Mouse (Mus musculus): Measurements from ENCODE around the gene Tmc7. TPM values are rescaled to one million over a fixed set of nuclear protein-coding genes. Genes with fewer than 3 reads are reported as not detected.

Gene Tmc7
- polyA plus RNA-seq, 1 experiment from 2014 or later = 8.4 TPM

DNA sequence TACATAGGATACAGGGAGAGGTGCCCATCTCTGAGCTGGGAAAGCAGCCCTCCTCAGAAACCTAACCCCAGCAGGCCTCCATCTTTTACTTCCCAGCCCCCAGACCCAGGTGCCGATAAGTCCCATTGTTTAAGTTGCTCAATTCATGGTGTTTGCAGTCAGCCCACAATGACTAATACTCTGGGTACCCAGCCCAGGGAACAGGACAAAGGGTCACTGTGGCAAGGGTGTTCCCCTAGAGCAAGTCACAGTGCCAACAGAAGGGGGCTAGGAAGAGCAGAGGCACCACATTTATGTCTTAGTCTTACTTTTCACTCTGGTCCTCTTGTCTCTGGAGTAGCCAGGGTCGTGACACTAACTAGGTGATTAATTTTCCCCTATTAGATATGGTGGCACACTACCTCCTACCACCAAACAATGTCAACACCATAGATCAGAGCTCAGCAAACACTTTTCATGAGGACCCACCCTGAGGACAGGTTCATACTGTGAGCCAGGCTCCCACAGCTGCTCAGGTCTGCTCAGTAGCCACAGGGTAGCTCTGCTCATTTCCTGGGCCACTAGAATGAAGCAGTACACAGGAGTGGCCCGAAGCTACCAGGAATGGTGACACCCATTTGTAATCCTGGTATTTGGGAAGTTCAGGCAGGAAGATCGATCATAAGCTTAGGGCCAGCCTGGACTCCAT is 89.5 kb downstream of the Tmc7 start:
- Histone ChIP-seq H3K9ac (no peak overlapping the region), H3K27me3 (replicated peaks) (peaks cover 8% of the 10 kb centered on the region), H3K9me3 (no peaks in the 10 kb centered on the region), H3K4me3 (replicated peaks) (no peak overlapping the region), H3K4me2 (no peak overlapping the region), H3K27ac (peak overlapping the region; percentile 11; the same call in 1 of the 2 replicates), H3K4me1 (peaks cover 18% of the 10 kb centered on the region), H3K36me3 (0 out of 2 replicates have a peak, but pooled peaks cover 3% of the 10 kb centered on the region)
- peak; percentile 31; the same call in 1 of the 2 replicates for ATAC-seq (ENCODE audit: insufficient read depth, low FRiP score, low read depth)
- WGBS = 72% methylated on average over 4 of the region's 4 CpGs

DNA sequence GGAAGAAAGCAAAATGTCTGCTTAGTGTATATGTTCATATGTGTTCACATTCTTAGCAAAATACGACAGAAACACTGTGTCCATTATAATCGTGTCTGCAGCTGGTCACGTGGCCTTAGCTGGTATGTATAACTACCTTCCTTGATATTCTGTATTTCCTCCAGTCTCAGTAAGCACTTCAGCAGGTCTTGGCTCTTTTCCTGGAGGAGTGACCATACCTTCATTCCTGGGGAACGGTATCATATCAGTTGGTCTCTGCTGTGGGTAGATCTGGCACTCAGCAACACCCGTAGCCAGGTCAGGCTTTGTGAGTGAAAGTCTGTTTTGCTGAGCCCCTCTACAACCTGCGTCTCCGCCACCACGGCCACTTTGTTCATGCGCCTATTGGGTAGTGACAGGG is 90.6 kb downstream of the Tmc7 start:
- H3K4me1 ChIP-seq = peaks cover 28% of the 10 kb centered on the region
- H3K4me3 ChIP-seq (replicated peaks) = no peak overlapping the region
- ATAC-seq (ENCODE audit: insufficient read depth, low FRiP score, low read depth) = no peak
- no peaks in the 10 kb centered on the region for H3K9me3 ChIP-seq
- no peak overlapping the region for H3K27ac ChIP-seq
- 83% methylated on average over 9 of the region's 9 CpGs for WGBS
- peaks cover 11% of the 10 kb centered on the region; the same call in 1 of the 2 replicates for H3K36me3 ChIP-seq
- H3K9ac ChIP-seq = no peak overlapping the region
- peaks cover 12% of the 10 kb centered on the region for H3K27me3 ChIP-seq (replicated peaks)
- no peak overlapping the region for H3K4me2 ChIP-seq

DNA sequence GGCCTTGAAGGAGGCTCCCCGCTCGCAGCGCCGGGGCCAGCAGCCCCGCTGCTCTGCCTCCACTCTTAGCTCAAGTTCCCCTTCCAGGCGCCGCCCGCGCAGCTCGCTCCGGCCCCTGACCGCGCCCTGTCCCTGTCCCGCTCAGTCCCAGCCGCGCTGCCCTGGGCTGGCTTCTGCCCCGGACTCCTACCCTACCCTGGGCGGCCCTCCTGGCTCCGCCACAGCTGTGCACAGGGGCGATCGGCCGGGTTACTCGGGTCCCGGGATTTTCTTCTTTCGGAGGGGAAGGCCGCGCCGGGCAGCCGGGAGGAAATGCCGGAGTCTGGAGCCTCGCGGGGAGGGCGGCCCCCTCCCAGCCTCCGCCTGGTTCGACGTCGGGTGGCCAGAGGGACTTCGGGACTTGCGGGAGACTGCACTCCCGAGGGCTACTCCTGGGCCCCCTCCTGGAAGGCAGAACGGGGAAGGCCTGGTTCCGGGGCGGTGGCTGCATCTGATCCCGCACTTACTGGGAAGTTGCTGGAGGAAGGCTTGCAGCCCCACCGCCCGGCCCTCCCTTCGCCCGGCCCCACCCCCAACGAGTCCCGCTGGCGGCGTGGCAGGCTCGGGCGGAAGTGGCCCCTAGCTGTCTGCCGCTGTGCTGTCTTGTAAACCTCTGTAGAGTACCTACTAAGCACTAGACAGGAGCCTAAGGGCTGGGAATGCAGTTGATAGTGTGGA is 92.9 kb downstream of the Tmc7 start, which contains the start of gene Itpripl2:
Gene Itpripl2, minus strand, starts transcription at position 545 of the 717 bp plus-strand sequence.
- under 1% methylated on average over 51 of the region's 55 CpGs for WGBS
- peak; percentile 78 for ATAC-seq (ENCODE audit: insufficient read depth, low FRiP score, low read depth)
- Histone ChIP-seq H3K4me2 (peak within 1 kb of the TSS; percentile 85), H3K9me3 (no peaks in the 10 kb centered on the region), H3K36me3 (peaks cover 11% of the 10 kb centered on the region; the same call in 1 of the 2 replicates), H3K27me3 (replicated peaks) (peaks cover 12% of the 10 kb centered on the region), H3K4me3 (replicated peaks) (peak within 1 kb of the TSS; percentile 75), H3K9ac (peak within 1 kb of the TSS; percentile 85), H3K27ac (peak within 1 kb of the TSS; percentile 92), H3K4me1 (peaks cover 32% of the 10 kb centered on the region)

- Histone ChIP-seq H3K9me3 (no peaks in the 10 kb centered on the region), H3K9ac (peak overlapping the region; percentile 85), H3K36me3 (peaks cover 11% of the 10 kb centered on the region; the same call in 1 of the 2 replicates), H3K4me2 (peak overlapping the region; percentile 85), H3K27ac (peak overlapping the region; percentile 92), H3K4me3 (replicated peaks) (peak overlapping the region; percentile 75), H3K4me1 (peaks cover 32% of the 10 kb centered on the region), H3K27me3 (replicated peaks) (peaks cover 12% of the 10 kb centered on the region)
- peak; percentile 30; the same call in 1 of the 2 replicates for ATAC-seq (ENCODE audit: insufficient read depth, low FRiP score, low read depth)
- WGBS = 8% methylated on average over 67 of the region's 67 CpGs
These were observed 93.7 kb downstream of the Tmc7 start for GRCm38 (mm10) chr7:118490666-118491430.

DNA sequence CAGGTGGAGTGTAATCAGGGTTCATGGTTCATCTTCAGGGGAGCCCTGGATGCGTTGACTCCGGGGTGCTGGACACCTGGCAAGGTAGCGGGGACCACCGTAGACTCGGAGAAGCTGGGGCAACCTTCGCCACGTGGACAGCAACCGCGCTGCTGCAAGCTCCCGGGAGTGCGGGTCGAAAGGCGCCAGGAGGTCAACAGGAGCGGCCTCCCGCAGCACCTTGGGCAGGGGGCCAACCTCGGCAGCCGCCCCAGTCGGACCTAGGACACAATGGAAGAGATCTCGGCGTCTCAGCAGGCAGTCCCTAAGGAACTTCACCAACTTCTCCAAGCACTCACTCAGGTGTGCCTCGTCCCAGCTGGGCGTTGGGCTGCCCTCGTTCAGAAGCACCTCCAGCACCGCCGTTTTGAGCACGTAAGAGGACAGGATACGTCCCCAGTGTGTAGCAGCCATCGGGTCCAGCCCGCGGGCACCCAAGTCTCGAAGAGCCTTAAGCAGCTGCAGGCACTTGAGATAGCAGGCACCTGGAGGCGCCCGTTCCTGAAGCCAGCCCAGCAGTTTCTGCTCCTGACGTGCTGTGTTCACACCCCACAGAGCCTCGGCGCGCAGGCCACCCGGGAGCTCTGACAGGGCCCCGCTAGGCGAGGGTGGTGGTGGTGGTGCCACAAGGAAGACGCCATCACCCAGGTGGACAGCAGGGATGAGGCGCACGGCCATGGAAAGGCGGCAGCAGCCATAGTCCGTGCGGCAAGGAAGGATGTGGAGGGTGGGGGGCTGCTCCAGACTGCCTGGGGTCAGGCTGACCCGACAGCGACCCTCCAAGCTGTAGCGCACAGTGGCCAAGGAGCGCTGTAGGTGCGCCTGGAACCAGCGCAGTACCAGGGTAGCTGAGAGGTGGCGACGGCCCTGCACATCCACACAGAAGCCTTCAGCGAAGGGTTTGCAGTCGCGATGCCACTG is 94.5 kb downstream of the Tmc7 start:
- H3K27me3 ChIP-seq (replicated peaks) = peaks cover 12% of the 10 kb centered on the region
- H3K4me3 ChIP-seq (replicated peaks) = peak overlapping the region; percentile 75
- WGBS = 46% methylated on average over 57 of the region's 57 CpGs
- H3K4me1 ChIP-seq = peaks cover 35% of the 10 kb centered on the region
- peaks cover 11% of the 10 kb centered on the region; the same call in 1 of the 2 replicates for H3K36me3 ChIP-seq
- peak overlapping the region; percentile 85 for H3K4me2 ChIP-seq
- H3K27ac ChIP-seq = no peak overlapping the region
- H3K9ac ChIP-seq = 0 out of 2 replicates have a peak overlapping the region, but pooled peaks have one; percentile 85
- no peak for ATAC-seq (ENCODE audit: insufficient read depth, low FRiP score, low read depth)
- no peaks in the 10 kb centered on the region for H3K9me3 ChIP-seq

GRCm38 (mm10) chr7:118488060-118488664 is 96.4 kb downstream of the Tmc7 start:
- Histone ChIP-seq H3K9me3 (no peaks in the 10 kb centered on the region), H3K4me1 (peaks cover 35% of the 10 kb centered on the region), H3K9ac (no peak overlapping the region), H3K27me3 (replicated peaks) (peaks cover 12% of the 10 kb centered on the region), H3K27ac (no peak overlapping the region), H3K4me2 (peak overlapping the region; percentile 85), H3K4me3 (replicated peaks) (no peak overlapping the region), H3K36me3 (peaks cover 11% of the 10 kb centered on the region; the same call in 1 of the 2 replicates)
- no peak for ATAC-seq (ENCODE audit: insufficient read depth, low FRiP score, low read depth)
- 39% methylated on average over 8 of the region's 8 CpGs for WGBS

DNA sequence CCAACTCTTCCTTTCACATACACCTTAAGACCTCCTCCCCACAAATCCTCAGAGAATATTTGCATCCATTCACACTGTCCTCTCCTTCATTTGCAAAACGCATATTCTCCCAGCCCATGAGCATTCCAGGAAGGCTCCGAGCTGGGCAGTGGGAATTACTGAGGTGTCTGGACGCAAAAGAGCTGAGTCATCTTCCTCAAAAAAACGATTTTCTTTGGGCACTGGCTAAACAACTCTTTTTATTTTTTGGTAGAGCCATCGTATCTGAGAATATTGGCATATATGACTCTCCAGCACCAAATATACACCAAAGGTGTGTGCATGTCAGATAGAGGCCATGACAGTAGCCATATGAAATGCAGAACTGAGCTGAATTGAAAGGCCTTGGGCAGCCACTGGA is 97.6 kb downstream of the Tmc7 start:
- no peak overlapping the region for H3K9ac ChIP-seq
- H3K27me3 ChIP-seq (replicated peaks) = peaks cover 12% of the 10 kb centered on the region
- H3K4me1 ChIP-seq = peaks cover 31% of the 10 kb centered on the region
- H3K9me3 ChIP-seq = no peaks in the 10 kb centered on the region
- WGBS = 63% methylated on average over 5 of the region's 5 CpGs
- H3K27ac ChIP-seq = no peak overlapping the region
- peaks cover 11% of the 10 kb centered on the region; the same call in 1 of the 2 replicates for H3K36me3 ChIP-seq
- H3K4me2 ChIP-seq = no peak overlapping the region
- H3K4me3 ChIP-seq (replicated peaks) = no peak overlapping the region
- ATAC-seq (ENCODE audit: insufficient read depth, low FRiP score, low read depth) = no peak

Other genes with a start within 250 kb of the Tmc7 start
- gene Syt17, start 136.5 kb downstream of the Tmc7 start, polyA plus RNA-seq (2015; fragmentation: Nextera tagmentation; extraction: Ambion mirVana) = 6.5 and 7.4 TPM in 2 replicates
- 6.2 and 6.4 TPM in 2 replicates for gene Itpripl2, start 92.8 kb downstream of the Tmc7 start, polyA plus RNA-seq (2015; fragmentation: Nextera tagmentation; extraction: Ambion mirVana)
- 105 and 113 TPM in 2 replicates for gene Coq7, start 51.4 kb downstream of the Tmc7 start, polyA plus RNA-seq (2015; fragmentation: Nextera tagmentation; extraction: Ambion mirVana)
- 2.1 and 2.7 TPM in 2 replicates for gene Tmc5, start 12.6 kb upstream of the Tmc7 start, polyA plus RNA-seq (2015; fragmentation: Nextera tagmentation; extraction: Ambion mirVana)
- 105 and 114 TPM in 2 replicates for gene Gde1, start 121.0 kb upstream of the Tmc7 start, polyA plus RNA-seq (2015; fragmentation: Nextera tagmentation; extraction: Ambion mirVana)
- 11.9 and 14.0 TPM in 2 replicates for gene Ccp110, start 127.8 kb upstream of the Tmc7 start, polyA plus RNA-seq (2015; fragmentation: Nextera tagmentation; extraction: Ambion mirVana)
- 52.7 and 64.5 TPM in 2 replicates for gene Vps35l, start 155.5 kb upstream of the Tmc7 start, polyA plus RNA-seq (2015; fragmentation: Nextera tagmentation; extraction: Ambion mirVana)

Measured in stomach, embryonic 15.5 days (tissue).